Mouse (Mus musculus) MEL (cell line): ENCODE data around the gene Yap1.

ENCODE experiments used
- CTCF ChIP-seq, 3 experiments: IDR thresholded peaks in 2 of 3; conservative IDR thresholded peaks in 1 of 3; 2 replicates each; pipeline ENCODE4 v1.5.1; 2011 to 2012; ENCODE audit warnings: low read length in 3 of 3, low read depth in 2 of 3, mild to moderate bottlenecking in 2 of 3, improper control_type of control experiment in 1 of 3, inconsistent platforms in 1 of 3, mixed read lengths in 1 of 3, moderate library complexity in 1 of 3; ENCODE audit not compliant: control insufficient read depth in 1 of 3, insufficient read depth in 1 of 3, poor library complexity in 1 of 3, severe bottlenecking in 1 of 3
- E2F4 ChIP-seq: IDR thresholded peaks from 2 replicates; pipeline ENCODE4 v1.6.1; 2011; ENCODE audit warnings: low read depth, low read length, improper control_type of control experiment, borderline replicate concordance
- ELF1 ChIP-seq: IDR thresholded peaks from 2 replicates; pipeline ENCODE4 v1.6.1; 2014; ENCODE audit warnings: low read depth, mild to moderate bottlenecking, inconsistent platforms, low read length, improper control_type of control experiment, moderate library complexity
- MAZ ChIP-seq: IDR thresholded peaks from 2 replicates; pipeline ENCODE4 v1.6.1; 2012; ENCODE audit warnings: low read depth, mild to moderate bottlenecking, inconsistent platforms, low read length, improper control_type of control experiment
- POLR2A ChIP-seq, 2 experiments: IDR thresholded peaks; 2 replicates each; pipeline ENCODE4 v1.6.1; 2011 to 2012; ENCODE audit warnings: low read length in 2 of 2, mild to moderate bottlenecking in 2 of 2, control low read depth in 1 of 2, improper control_type of control experiment in 1 of 2, low read depth in 1 of 2, moderate library complexity in 1 of 2; ENCODE audit not compliant: control insufficient read depth in 1 of 2, insufficient read depth in 1 of 2, poor library complexity in 1 of 2
- POLR2AphosphoS2 ChIP-seq: IDR thresholded peaks from 2 replicates; pipeline ENCODE4 v1.6.1; 2011; ENCODE audit warnings: low read length, improper control_type of control experiment
- RCOR1 ChIP-seq: IDR thresholded peaks from 2 replicates; pipeline ENCODE4 v1.6.1; 2012; ENCODE audit warnings: low read depth, mild to moderate bottlenecking, inconsistent platforms, low read length, improper control_type of control experiment
- SIN3A ChIP-seq: IDR thresholded peaks from 2 replicates; pipeline ENCODE4 v1.6.1; 2012; ENCODE audit warnings: low read length, improper control_type of control experiment, inconsistent platforms
- ZC3H11A ChIP-seq: IDR thresholded peaks from 2 replicates; pipeline ENCODE4 v1.6.1; 2012; ENCODE audit warnings: low read depth, mild to moderate bottlenecking, inconsistent platforms, low read length, improper control_type of control experiment
- ZMIZ1 ChIP-seq: IDR thresholded peaks from 2 replicates; pipeline ENCODE4 v1.6.1; 2012; ENCODE audit warnings: low read depth, mild to moderate bottlenecking, inconsistent platforms, low read length, improper control_type of control experiment, moderate library complexity

GRCm38 (mm10) chr9:7958025-7958593, 46.3 kb downstream of the Yap1 start:
- TF ChIP-seq CTCF (IDR thresholded peaks at IDR 0.05 in 2 of 3, conservative IDR thresholded peaks at IDR 0.05 in 1 of 3; ENCODE audit: control insufficient read depth in 1 of 3, insufficient read depth in 1 of 3, low read depth in 2 of 3, low read length in 3 of 3, poor library complexity in 1 of 3, severe bottlenecking in 1 of 3) (no peak), ZMIZ1 (no peak), MAZ (no peak), POLR2AphosphoS2 (no peak), ELF1 (no peak), SIN3A (no peak), POLR2A (IDR thresholded peaks at IDR 0.05; ENCODE audit: control insufficient read depth in 1 of 2, insufficient read depth in 1 of 2, low read depth in 1 of 2, low read length in 2 of 2, poor library complexity in 1 of 2) (no peak), ZC3H11A (no peak), E2F4 (no peak), RCOR1 (no peak)
